Mouse (Mus musculus): ENCODE data around the gene Rbfox1.

- TF ChIP-seq CTCF (IDR thresholded peaks at IDR 0.05; ENCODE audit: borderline replicate concordance, insufficient read depth, low read length) (no peak), POLR2A (IDR thresholded peaks at IDR 0.05; ENCODE audit: low read depth, low read length) (no peak)
Observed at GRCm38 (mm10) chr16:7244382-7244781, 1359.2 kb downstream of the Rbfox1 start.
